Mouse (Mus musculus) embryonic fibroblast, embryonic 13.5 days (primary cell): ENCODE measurements around the gene Cep55.

Experiments used
- CTCF ChIP-seq: IDR thresholded peaks from 2 replicates; pipeline ENCODE4 v1.5.1; 2011; ENCODE audit warnings: mild to moderate bottlenecking, control low read depth, low read length, moderate library complexity, borderline replicate concordance; ENCODE audit not compliant: insufficient read depth
- POLR2A ChIP-seq: IDR thresholded peaks from 2 replicates; pipeline ENCODE4 v1.6.1; 2011; ENCODE audit warnings: low read depth, mild to moderate bottlenecking, control low read depth, low read length, moderate library complexity

- TF ChIP-seq CTCF (no peak), POLR2A (no peak)
Measured at GRCm38 (mm10) chr19:38091512-38091985, 36.7 kb downstream of the Cep55 start.
